Mouse (Mus musculus): ENCODE measurements at regions not wholly inside any gene's neighbourhood (a gene's known extent, or its start where the extent isn't known, plus 50 kb on each side); places are given as distances from the start of the nearest gene placed in this dataset.

DNA sequence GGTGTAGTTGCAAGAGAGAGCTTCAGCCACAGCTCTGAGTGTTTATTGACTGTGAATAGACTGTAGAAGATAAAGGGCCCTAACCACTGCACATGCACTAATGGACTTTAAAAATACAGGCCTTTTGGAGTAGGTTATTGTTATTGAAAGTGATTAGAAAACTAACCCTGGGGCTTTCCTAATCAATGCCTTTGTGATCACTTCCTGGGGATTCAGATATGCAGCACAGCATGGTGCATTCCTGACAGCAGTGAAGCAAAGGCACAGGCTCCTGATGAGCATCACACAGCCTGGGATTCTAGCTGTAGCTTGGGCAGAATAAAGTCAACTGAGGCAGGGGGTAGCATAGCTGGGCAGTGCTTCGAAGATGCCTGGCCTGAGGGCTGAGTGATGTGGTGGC lies 87.3 kb downstream of the Gm11077 start:
- no peak for TF ChIP-seq CTCF (IDR thresholded peaks at IDR 0.05; ENCODE audit: insufficient read depth, low read length)
- no peak for TF ChIP-seq POLR2A (IDR thresholded peaks at IDR 0.05; ENCODE audit: borderline replicate concordance, extremely low read depth, low read depth, low read length)
- H3K4me1 ChIP-seq (ENCODE audit: control insufficient read depth, insufficient read depth, low read length) = no peaks in the 10 kb centered on the region
- WGBS = 26% methylated on average over 1 of the region's 1 CpGs
- no peak overlapping the region for H3K4me3 ChIP-seq (replicated peaks; ENCODE audit: extremely low read depth, low read depth, low read length)
- DNase-seq = no peak

DNA sequence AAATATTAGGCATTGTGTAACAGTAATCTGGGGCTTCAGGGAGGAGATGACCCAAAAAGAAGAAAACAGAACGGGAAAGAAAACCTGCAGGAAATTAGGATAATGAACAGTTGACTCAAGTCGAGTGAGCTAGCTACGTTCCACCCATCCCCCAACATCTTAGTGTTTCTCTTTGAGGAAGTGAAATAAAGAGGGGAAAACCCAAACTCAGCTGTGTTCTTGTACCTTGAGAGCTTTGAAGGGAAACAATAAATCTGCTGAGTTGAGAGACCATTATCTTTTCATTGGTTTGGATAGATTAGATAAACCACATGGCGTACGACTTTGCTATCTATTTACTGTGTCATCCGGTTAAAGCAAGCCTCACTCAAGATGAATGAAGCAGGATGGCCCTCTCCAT lies 87.7 kb downstream of the Gm11077 start:
- no peak for DNase-seq
- Histone ChIP-seq H3K4me1 (ENCODE audit: control insufficient read depth, insufficient read depth, low read length) (no peaks in the 10 kb centered on the region), H3K4me3 (replicated peaks; ENCODE audit: extremely low read depth, low read depth, low read length) (no peak overlapping the region)
- WGBS = 16% methylated on average over 6 of the region's 6 CpGs
- TF ChIP-seq CTCF (IDR thresholded peaks at IDR 0.05; ENCODE audit: insufficient read depth, low read length) (no peak), POLR2A (IDR thresholded peaks at IDR 0.05; ENCODE audit: borderline replicate concordance, extremely low read depth, low read depth, low read length) (no peak)

DNA sequence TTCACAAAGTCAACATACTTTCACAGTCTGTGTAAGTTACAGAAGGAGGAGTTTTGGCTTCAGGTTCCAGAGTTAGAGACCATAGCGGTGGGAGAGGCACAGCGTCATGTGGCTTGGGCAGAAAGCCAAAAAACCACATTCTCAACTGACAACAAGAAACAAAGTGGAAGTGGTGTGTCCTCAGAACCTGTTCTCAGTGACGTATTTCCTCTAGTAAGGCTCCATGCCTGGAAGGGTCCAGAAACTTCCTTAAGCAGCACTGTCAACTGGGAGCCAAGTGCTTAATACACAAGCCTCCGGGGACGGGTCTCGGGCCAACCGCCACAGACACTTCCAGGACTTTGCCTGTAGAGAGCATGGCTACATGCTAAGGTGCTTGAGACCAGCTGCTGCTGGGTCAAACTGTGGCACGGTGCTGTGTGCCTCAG lies 90.4 kb downstream of the Gm11077 start:
- TF ChIP-seq CTCF (IDR thresholded peaks at IDR 0.05; ENCODE audit: insufficient read depth, low read length) = no peak
- TF ChIP-seq POLR2A (IDR thresholded peaks at IDR 0.05; ENCODE audit: borderline replicate concordance, extremely low read depth, low read depth, low read length) = no peak
- H3K4me3 ChIP-seq (replicated peaks; ENCODE audit: extremely low read depth, low read depth, low read length) = no peak overlapping the region
- DNase-seq = no peak
- WGBS = 46% methylated on average over 8 of the region's 8 CpGs
- H3K4me1 ChIP-seq (ENCODE audit: control insufficient read depth, insufficient read depth, low read length) = no peaks in the 10 kb centered on the region

DNA sequence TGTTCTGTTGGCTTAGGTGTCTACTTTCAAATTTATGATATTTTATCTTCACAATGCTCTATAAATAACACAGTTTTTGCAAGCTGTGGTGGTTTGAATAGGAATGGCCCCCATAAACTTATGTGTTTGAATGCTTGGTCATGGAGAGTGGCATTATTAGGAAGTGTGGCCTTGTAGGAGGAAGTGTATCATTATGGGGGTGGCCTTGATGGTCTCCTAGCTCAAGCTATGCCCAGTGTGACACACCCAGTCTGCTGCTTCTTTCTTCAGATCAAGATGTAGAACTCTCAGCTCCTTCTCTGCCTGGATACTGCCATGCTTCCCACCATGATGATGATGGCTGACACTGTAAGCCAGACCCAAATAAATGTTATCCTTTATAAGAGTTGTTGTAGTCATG lies 97.4 kb downstream of the Gm11077 start:
- no peak overlapping the region for H3K4me3 ChIP-seq (replicated peaks; ENCODE audit: extremely low read depth, low read depth, low read length)
- DNase-seq = no peak
- H3K4me1 ChIP-seq (ENCODE audit: control insufficient read depth, insufficient read depth, low read length) = no peaks in the 10 kb centered on the region
- TF ChIP-seq POLR2A (IDR thresholded peaks at IDR 0.05; ENCODE audit: borderline replicate concordance, extremely low read depth, low read depth, low read length) (no peak), CTCF (IDR thresholded peaks at IDR 0.05; ENCODE audit: insufficient read depth, low read length) (no peak)

DNA sequence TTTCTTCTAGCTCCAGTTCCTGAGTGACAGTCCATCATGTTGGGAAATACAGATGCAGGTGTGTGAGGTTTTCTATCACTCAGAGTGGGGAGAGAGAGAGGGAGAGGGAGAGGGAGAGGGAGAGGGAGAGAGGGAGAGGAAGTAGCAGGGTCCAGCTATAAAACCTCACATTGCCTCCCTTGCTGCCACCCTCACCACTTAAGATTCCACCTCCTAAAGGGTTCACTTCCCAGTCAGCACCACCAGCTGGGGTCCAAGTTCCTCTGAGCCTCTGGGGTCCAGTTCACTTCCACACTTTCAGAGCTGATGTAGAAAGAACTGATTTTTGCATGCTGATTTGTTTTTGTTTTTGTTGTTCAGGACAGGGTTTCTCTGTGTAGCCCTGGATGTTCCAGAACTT lies 98.6 kb downstream of the Gm11077 start:
- DNase-seq = no peak
- TF ChIP-seq POLR2A (IDR thresholded peaks at IDR 0.05; ENCODE audit: borderline replicate concordance, extremely low read depth, low read depth, low read length) (no peak), CTCF (IDR thresholded peaks at IDR 0.05; ENCODE audit: insufficient read depth, low read length) (no peak)

DNA sequence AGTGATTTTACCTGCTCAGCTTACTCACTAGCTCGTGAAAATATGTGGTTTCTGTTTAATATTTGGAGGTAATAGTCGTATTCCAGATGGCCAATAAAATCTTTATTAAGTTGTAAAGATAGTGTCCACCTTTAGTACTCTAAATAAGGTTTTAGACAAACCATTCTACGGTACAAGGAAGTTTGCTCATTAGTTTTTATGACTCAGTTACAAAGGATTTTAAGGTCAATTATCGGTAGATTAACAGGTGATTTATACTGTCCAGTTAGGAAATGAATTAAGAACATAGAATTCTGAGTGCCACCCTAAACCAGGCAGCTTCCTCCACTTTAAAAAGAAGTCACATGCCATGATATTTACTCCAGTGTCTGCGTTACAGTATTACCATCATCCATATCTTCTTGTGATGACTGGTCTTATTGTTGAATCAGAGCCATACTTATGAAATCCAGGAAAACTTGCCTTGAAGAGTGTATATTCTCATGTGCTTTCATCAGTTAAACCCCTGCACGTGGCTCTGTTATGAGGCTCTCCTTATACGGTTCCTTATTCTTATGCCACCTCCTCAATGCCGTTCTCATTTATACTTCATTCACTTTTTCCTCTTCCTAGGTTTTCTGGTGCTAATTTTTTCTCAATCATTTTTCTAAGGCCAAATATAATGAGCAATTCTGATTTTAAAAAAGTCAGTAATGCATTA lies 114.4 kb downstream of the Gm11077 start:
- DNase-seq = no peak
- TF ChIP-seq CTCF (IDR thresholded peaks at IDR 0.05; ENCODE audit: insufficient read depth, low read length) (no peak), POLR2A (IDR thresholded peaks at IDR 0.05; ENCODE audit: borderline replicate concordance, extremely low read depth, low read depth, low read length) (no peak)
- WGBS = 77% methylated on average over 8 of the region's 8 CpGs
- H3K4me1 ChIP-seq (ENCODE audit: control insufficient read depth, insufficient read depth, low read length) = no peaks in the 10 kb centered on the region
- H3K4me3 ChIP-seq (replicated peaks; ENCODE audit: extremely low read depth, low read depth, low read length) = no peak overlapping the region

More for the DNA sequence above, 98.6 kb downstream of the Gm11077 start:
- H3K4me1 ChIP-seq (ENCODE audit: control insufficient read depth, insufficient read depth, low read length) = no peaks in the 10 kb centered on the region
- H3K4me3 ChIP-seq (replicated peaks; ENCODE audit: extremely low read depth, low read depth, low read length) = no peak overlapping the region

DNA sequence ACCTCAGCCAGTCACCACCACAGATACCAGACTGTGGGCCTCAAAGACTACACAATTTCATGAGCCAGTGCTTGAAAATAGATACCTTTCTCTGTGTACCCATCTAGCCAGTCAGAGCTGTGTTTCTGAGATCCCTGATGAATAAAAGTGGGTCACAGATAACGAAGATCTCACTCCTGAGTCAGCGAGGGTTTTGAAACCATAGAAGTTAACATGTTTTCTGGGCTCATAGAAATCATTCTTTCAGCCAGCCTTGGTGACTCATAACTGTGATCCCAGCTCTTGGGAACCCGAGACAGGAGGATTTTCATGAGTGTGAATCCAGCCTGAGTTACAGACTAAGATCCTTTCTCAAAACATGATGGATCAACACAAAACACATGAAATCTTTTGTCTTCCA lies 118.1 kb downstream of the Gm11077 start:
- Histone ChIP-seq H3K4me3 (replicated peaks; ENCODE audit: extremely low read depth, low read depth, low read length) (no peak overlapping the region), H3K4me1 (ENCODE audit: control insufficient read depth, insufficient read depth, low read length) (no peaks in the 10 kb centered on the region)
- WGBS = 89% methylated on average over 3 of the region's 3 CpGs
- TF ChIP-seq POLR2A (IDR thresholded peaks at IDR 0.05; ENCODE audit: borderline replicate concordance, extremely low read depth, low read depth, low read length) = no peak
- TF ChIP-seq CTCF (IDR thresholded peaks at IDR 0.05; ENCODE audit: insufficient read depth, low read length) = no peak
- no peak for DNase-seq

DNA sequence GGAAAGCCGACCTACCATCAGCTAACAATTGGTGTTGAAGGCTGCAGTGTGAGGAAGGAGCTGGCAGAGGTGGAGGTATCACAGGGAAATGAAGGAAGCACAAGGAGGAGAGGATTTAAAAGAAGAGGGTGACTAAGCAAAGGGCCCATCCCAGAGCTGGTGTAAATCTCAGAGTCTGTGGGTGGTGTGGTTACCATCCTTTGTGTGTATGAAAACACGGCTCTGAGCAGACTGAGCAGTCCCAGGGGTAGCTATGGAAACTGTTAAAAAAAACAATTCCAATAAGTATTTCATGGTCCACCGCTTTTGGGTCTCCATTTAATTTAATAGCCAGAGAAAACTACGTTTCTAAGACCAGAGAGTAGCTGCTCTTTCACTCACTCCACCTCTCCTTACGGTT lies 123.3 kb downstream of the Gm11077 start:
- Histone ChIP-seq H3K4me3 (replicated peaks; ENCODE audit: extremely low read depth, low read depth, low read length) (no peak overlapping the region), H3K4me1 (ENCODE audit: control insufficient read depth, insufficient read depth, low read length) (peaks cover 3% of the 10 kb centered on the region; the same call in 1 of the 2 replicates)
- WGBS = 85% methylated on average over 5 of the region's 5 CpGs
- DNase-seq = no peak
- no peak for TF ChIP-seq CTCF (IDR thresholded peaks at IDR 0.05; ENCODE audit: insufficient read depth, low read length)
- TF ChIP-seq POLR2A (IDR thresholded peaks at IDR 0.05; ENCODE audit: borderline replicate concordance, extremely low read depth, low read depth, low read length) = no peak

DNA sequence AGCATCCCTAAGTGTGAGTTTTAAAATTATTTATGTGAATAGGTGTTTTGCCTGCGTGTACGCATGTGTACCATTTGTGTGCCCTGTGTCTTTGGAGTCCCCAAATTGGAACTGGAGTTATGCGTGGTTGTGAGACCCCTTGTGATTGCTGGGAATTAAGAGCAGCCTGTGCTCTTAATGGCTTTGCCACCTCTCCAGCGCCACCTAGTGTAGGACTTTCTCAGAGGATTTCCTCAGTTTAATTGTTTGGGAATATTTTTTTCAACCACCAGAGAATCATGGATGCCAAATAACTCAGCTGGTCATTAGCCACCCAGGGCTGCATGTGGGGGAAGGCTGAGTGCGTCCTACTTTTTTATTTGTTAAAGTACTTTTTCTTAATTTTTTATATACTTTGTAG lies 124.4 kb downstream of the Gm11077 start:
- DNase-seq = peak; percentile 28
- Histone ChIP-seq H3K4me1 (ENCODE audit: control insufficient read depth, insufficient read depth, low read length) (peaks cover 3% of the 10 kb centered on the region; the same call in 1 of the 2 replicates), H3K4me3 (replicated peaks; ENCODE audit: extremely low read depth, low read depth, low read length) (no peak overlapping the region)
- WGBS = 51% methylated on average over 5 of the region's 5 CpGs
- TF ChIP-seq CTCF (IDR thresholded peaks at IDR 0.05; ENCODE audit: insufficient read depth, low read length) (peak; percentile 50), POLR2A (IDR thresholded peaks at IDR 0.05; ENCODE audit: borderline replicate concordance, extremely low read depth, low read depth, low read length) (no peak)

DNA sequence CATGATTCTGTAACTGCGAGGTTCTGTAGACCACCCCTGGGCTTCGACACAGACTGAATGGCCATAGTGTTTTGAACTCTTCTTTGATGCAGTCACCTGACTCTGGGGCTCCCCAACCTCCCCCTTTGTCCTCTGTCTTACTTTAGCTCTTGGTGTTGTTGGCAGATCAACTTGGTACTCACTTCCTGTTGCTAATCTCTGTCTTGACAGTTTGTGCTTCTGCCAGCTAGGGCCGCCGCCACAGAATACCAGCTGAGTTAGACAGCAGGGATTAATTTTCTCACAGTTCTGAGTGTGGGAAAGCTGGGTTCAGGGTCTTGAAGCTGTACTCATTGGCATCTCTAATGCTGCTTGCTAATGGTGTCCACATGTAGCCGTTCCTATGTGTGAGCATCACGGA lies 125.6 kb downstream of the Gm11077 start:
- no peak for DNase-seq
- H3K4me1 ChIP-seq (ENCODE audit: control insufficient read depth, insufficient read depth, low read length) = peaks cover 3% of the 10 kb centered on the region; the same call in 1 of the 2 replicates
- H3K4me3 ChIP-seq (replicated peaks; ENCODE audit: extremely low read depth, low read depth, low read length) = no peak overlapping the region
- WGBS = 68% methylated on average over 6 of the region's 6 CpGs
- TF ChIP-seq POLR2A (IDR thresholded peaks at IDR 0.05; ENCODE audit: borderline replicate concordance, extremely low read depth, low read depth, low read length) (no peak), CTCF (IDR thresholded peaks at IDR 0.05; ENCODE audit: insufficient read depth, low read length) (no peak)

All from lung, adult 2 months (tissue).